Mouse (Mus musculus): ENCODE data around the gene Itpk1.

Gene Itpk1

DNA sequence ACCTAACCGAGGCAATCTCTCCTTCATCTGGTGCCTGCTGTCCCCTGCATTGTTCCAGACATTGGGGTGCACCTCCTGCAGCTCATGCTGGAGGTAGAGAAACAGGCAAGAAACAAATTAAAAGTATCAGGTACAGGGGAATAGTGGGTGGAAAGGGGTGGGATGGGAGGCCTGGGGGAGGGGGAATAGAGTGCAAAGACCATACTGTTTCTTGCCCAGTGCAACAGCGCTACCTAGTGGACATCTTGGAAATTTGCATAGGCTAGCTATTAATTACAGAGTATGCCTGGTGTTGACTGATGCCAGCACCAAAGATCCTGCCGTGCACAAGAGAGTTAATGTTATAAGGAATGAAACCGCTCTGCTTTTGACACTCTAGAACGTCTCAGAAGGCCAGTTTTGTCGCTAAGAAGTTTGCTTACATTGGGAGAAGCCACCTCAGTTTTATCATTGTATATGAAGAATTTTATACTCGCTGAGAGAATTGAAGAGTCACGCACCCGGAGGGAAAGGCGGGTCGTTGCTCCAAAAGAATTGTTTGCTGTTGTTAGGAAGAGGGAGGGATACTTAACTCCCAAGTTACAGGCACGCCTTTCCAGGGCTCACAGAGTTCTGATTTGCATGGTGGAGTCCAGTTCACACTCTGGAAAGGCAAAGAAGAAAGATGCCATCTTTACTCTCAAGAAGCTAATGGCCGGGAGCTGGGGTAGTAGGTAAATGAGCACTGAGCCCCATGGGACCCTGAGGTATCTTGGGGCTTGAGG is 15.0 kb upstream of the Itpk1 start:
- in situ Hi-C loops (cut with MboI; ENCODE audit: low pct_unique_long_range_greater_than_20kb in 1 of 2, low sequenced_read_pairs in 2 of 2, unreplicated experiment in 1 of 2), result loop anchor here (5.0 to 10.0 kb wide), 2 partner anchors 192 to 195 kb away; no protein-coding TSS in a partner anchor

DNA sequence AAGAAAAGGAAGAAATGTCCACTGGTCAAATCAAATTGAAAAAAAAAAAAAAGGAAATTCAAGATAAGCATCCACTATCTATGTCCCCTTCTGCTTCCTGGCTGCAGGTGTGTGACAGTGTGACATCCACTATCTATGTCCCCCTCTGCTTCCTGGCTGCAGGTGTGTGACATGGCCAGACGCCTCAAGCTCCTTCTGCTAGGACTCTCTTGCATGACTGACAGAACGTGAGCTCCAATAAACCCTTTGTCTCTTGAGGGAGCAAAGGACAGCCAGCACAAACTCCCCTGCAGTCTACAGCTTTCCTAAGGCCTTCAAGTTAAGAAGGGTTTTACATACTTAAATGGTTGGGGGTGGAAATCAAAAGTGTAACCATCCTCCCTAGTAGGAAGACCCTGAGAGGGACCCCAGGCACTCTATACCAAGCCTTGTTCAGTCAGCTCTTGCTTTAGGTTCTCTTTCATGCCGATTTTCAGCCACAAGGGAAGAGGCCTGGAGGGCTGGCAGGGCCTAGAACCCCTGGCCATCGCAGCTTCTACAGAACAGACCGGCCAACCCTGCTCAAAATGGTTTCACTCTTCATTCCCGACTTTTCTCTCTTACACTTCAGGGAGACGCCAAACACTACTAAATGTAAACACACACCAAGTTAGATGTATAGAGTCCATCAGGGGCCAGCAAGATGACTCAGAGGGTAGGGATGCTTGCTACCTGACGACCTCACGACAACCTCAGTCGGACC is 10.1 kb upstream of the Itpk1 start:
- in situ Hi-C loops (cut with MboI; ENCODE audit: low pct_unique_long_range_greater_than_20kb in 1 of 2, low sequenced_read_pairs in 2 of 2, unreplicated experiment in 1 of 2), result no loop called here

GRCm38 (mm10) chr12:102714116-102714515 is 9.4 kb upstream of the Itpk1 start:
- in situ Hi-C loops (cut with MboI; ENCODE audit: low pct_unique_long_range_greater_than_20kb in 1 of 2, low sequenced_read_pairs in 2 of 2, unreplicated experiment in 1 of 2), result no loop called here

DNA sequence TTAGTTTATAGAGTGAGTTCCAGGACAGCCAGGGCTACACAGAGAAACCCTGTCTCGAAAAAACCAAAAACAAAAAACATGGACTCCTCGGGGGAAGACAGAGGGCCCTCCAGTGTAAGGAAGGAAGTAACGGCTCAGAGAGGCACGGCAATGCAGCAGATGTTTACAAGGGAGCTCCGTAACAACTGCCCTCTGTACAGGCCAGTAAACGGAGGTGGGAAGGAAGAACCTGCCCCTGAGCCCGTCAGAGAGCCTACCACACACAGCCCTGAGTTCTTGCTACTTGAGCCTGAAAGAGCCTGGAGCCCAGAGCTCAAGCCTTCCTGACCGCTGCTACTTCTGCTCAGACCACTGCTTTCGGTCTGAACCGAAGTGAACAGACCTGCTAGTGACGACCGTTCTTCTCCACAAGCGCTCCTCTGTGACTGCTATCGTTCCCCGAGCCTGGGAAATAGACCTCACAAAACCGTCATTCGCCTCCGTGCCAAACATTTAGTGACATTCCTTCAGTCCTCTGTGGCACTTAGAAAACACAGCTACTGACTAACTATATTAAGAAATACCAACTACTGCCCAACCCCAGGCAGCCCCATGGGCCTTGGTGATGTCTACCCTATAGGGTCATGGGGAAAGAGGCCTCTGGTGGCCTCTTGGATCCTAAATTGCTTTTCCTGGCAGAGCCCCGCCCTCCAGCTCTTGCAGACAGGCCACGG is 8.6 kb upstream of the Itpk1 start:
- in situ Hi-C loops (cut with MboI; ENCODE audit: low pct_unique_long_range_greater_than_20kb in 1 of 2, low sequenced_read_pairs in 2 of 2, unreplicated experiment in 1 of 2), result no loop called here

GRCm38 (mm10) chr12:102710851-102711375 is 6.2 kb upstream of the Itpk1 start:
- in situ Hi-C loops (cut with MboI; ENCODE audit: low pct_unique_long_range_greater_than_20kb in 1 of 2, low sequenced_read_pairs in 2 of 2, unreplicated experiment in 1 of 2), result no loop called here

- in situ Hi-C loops (cut with MboI; ENCODE audit: low pct_unique_long_range_greater_than_20kb in 1 of 2, low sequenced_read_pairs in 2 of 2, unreplicated experiment in 1 of 2), result no loop called here
These were observed 5.2 kb upstream of the Itpk1 start for GRCm38 (mm10) chr12:102709896-102710295.

- in situ Hi-C loops (cut with MboI; ENCODE audit: low pct_unique_long_range_greater_than_20kb in 1 of 2, low sequenced_read_pairs in 2 of 2, unreplicated experiment in 1 of 2), result no loop called here
These were observed 3.5 kb upstream of the Itpk1 start for GRCm38 (mm10) chr12:102708220-102708619.

GRCm38 (mm10) chr12:102706833-102707463 is 2.2 kb upstream of the Itpk1 start:
- in situ Hi-C loops (cut with MboI; ENCODE audit: low pct_unique_long_range_greater_than_20kb in 1 of 2, low sequenced_read_pairs in 2 of 2, unreplicated experiment in 1 of 2), result no loop called here

DNA sequence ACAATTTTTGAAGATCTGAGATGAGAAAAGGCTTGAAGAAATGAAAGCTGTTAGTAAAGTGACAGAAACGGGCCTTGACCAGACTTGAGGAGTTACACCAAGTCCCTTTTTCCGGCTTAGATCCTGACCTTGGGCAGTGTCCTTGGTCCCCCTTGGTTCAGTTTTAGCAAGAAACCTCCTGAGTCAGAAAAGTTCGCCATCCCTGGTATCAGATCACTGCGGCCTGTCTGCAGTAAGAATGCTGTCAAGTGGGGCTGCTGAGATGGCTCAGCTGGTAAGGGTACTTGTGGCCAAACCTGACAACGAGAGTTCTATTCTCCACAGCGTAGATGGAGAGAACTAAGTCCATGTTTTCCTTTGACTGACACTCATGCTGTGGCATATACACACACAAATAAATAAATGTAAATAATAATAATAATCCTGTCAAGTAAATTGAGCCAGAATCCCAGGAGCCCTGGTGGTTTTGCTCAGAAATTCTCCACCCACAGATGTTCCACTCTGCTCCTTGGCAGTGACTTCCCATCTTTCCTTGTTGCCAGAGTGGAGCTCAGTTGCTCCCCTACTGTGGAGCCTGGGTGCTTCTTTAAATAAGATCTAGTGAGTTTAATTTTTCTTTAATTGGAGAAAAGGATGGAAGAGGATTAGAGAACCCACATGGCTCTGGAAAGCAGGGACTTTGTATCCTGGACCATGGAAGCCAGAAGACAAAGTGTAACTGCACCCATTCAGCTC is 1.3 kb upstream of the Itpk1 start:
- in situ Hi-C loops (cut with MboI; ENCODE audit: low pct_unique_long_range_greater_than_20kb in 1 of 2, low sequenced_read_pairs in 2 of 2, unreplicated experiment in 1 of 2), result no loop called here

GRCm38 (mm10) chr12:102705216-102705871 is 614 bp upstream of the Itpk1 start:
- in situ Hi-C loops (cut with MboI; ENCODE audit: low pct_unique_long_range_greater_than_20kb in 1 of 2, low sequenced_read_pairs in 2 of 2, unreplicated experiment in 1 of 2), result no loop called here

GRCm38 (mm10) chr12:102703921-102704408 is 765 bp downstream of the Itpk1 start:
- in situ Hi-C loops (cut with MboI; ENCODE audit: low pct_unique_long_range_greater_than_20kb in 1 of 2, low sequenced_read_pairs in 2 of 2, unreplicated experiment in 1 of 2), result no loop called here

- in situ Hi-C loops (cut with MboI; ENCODE audit: low pct_unique_long_range_greater_than_20kb in 1 of 2, low sequenced_read_pairs in 2 of 2, unreplicated experiment in 1 of 2), result no loop called here
These were observed 1.3 kb downstream of the Itpk1 start for GRCm38 (mm10) chr12:102703441-102703840.

- in situ Hi-C loops (cut with MboI; ENCODE audit: low pct_unique_long_range_greater_than_20kb in 1 of 2, low sequenced_read_pairs in 2 of 2, unreplicated experiment in 1 of 2), result no loop called here
These were observed 1.7 kb downstream of the Itpk1 start for GRCm38 (mm10) chr12:102703111-102703412.

- in situ Hi-C loops (cut with MboI; ENCODE audit: low pct_unique_long_range_greater_than_20kb in 1 of 2, low sequenced_read_pairs in 2 of 2, unreplicated experiment in 1 of 2), result no loop called here
These were observed 2.2 kb downstream of the Itpk1 start for GRCm38 (mm10) chr12:102702356-102703110.

- in situ Hi-C loops (cut with MboI; ENCODE audit: low pct_unique_long_range_greater_than_20kb in 1 of 2, low sequenced_read_pairs in 2 of 2, unreplicated experiment in 1 of 2), result no loop called here
These were observed 3.0 kb downstream of the Itpk1 start for GRCm38 (mm10) chr12:102701691-102702207.

DNA sequence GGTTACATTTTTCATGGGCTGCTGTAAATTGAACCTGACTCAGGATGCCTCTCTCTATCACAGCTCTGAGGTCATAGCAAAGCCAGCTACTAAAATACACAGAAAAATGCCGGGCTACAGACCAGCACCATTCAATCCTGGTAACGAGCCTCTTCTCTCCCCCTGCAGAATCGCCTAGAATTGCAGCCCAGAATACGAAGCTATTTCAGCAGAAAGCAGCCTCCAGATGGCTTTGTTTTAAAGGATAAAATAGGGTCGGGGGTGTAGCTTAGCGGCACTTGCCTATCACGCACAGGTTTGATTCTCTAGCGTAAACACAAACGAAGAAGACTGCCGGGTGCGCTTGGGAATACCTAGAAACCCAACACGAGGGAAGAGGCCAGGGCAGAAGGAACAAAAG is 4.3 kb downstream of the Itpk1 start:
- in situ Hi-C loops (cut with MboI; ENCODE audit: low pct_unique_long_range_greater_than_20kb in 1 of 2, low sequenced_read_pairs in 2 of 2, unreplicated experiment in 1 of 2), result no loop called here

GRCm38 (mm10) chr12:102699156-102699555 is 5.6 kb downstream of the Itpk1 start:
- in situ Hi-C loops (cut with MboI; ENCODE audit: low pct_unique_long_range_greater_than_20kb in 1 of 2, low sequenced_read_pairs in 2 of 2, unreplicated experiment in 1 of 2), result no loop called here

All from mouse embryonic stem cell (cell line).